Mouse (Mus musculus) lung, embryonic 16.5 days (tissue): ENCODE results near the gene Cort. TPM values are rescaled to one million over a fixed set of nuclear protein-coding genes. Genes with fewer than 3 reads are reported as not detected.
"Not testable (repeated sequence)": the region's sequence is repeated elsewhere in the genome, so short reads cannot be mapped to it uniquely, and the experiment has no call there.

Source experiments
- ATAC-seq: fragments of 200-750 bp; cut with Nextera tagmentation; 2 replicates; pipeline ENCODE4 v1.8.0; 2017; ENCODE audit warnings: low read depth, mild to moderate bottlenecking, moderate library complexity
- H3K27ac ChIP-seq: fragments of 300-500 bp; sonication (generic); 2 replicates; pipeline ENCODE4 v1.5.1; 2014; ENCODE audit warnings: mild to moderate bottlenecking, control low read depth, low read length
- H3K27me3 ChIP-seq: fragments of 300-500 bp; sonication (generic); 2 replicates; pipeline ENCODE4 v1.6.1; 2014; ENCODE audit warnings: low read depth, low read length, mixed read lengths; ENCODE audit not compliant: control insufficient read depth, insufficient read depth
- H3K36me3 ChIP-seq: fragments of 300-500 bp; sonication (generic); 2 replicates; pipeline ENCODE4 v1.6.1; 2014; ENCODE audit warnings: low read length; ENCODE audit not compliant: control insufficient read depth, insufficient read depth
- H3K4me1 ChIP-seq: fragments of 300-500 bp; sonication (generic); replicated peaks from 2 replicates; pipeline ENCODE4 v1.6.1; 2014; ENCODE audit warnings: low read length, mixed read lengths; ENCODE audit not compliant: control insufficient read depth, insufficient read depth
- H3K4me2 ChIP-seq: fragments of 300-500 bp; sonication (generic); 2 replicates; pipeline ENCODE4 v1.6.1; 2014; ENCODE audit warnings: low read depth, low read length, control low read depth
- H3K4me3 ChIP-seq: fragments of 300-500 bp; sonication (generic); 2 replicates; pipeline ENCODE4 v1.5.1; 2014; ENCODE audit warnings: mild to moderate bottlenecking, low read length, control low read depth
- H3K9ac ChIP-seq: fragments of 300-500 bp; sonication (generic); 2 replicates; pipeline ENCODE4 v1.6.1; 2014; ENCODE audit warnings: low read length, control low read depth
- H3K9me3 ChIP-seq: fragments of 300-500 bp; sonication (generic); 2 replicates; pipeline ENCODE4 v1.6.1; 2016; ENCODE audit warnings: low read length; ENCODE audit not compliant: control insufficient read depth
- WGBS: fragments of 180-500 bp; shearing (Covaris S2); extraction: QIAGEN DNeasy Blood & Tissue Kit; methylation state at CpG from one replicate; pipeline ENCODE4 v1.1.7; 2014; 5-methylcytosine and 5-hydroxymethylcytosine counted together
- polyA plus RNA-seq: library from polyadenylated mRNA; unstranded; fragments of >200 nt; fragmentation: Nextera tagmentation; extraction: Ambion mirVana; gene quantifications from 2 replicates; pipeline ENCODE4 v1.2.1, GENCODE M21; 2015

Gene Cort
- polyA plus RNA-seq, 1 experiment from 2014 or later = not detected

DNA sequence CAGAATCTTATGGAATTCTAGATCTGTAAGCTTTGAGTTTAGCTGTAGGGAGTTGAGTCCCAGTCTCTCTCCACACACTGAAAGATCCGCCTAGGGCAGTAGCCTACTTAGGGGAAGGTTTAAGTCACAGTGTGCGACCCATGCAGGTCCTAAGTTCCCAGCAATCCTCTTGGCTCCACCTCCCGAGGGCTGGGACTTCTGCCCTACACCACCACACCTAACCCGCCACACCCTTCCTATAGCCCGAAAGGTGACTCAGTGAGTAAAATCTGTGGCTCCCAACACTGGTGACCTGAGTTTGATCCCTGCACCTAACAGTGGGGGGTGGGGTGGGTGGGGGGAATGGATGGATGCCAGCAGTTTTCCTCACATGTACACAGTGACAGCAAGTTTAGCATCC lies 3.1 kb downstream of the Cort start:
- Histone ChIP-seq H3K27ac (no peak overlapping the region), H3K4me3 (no peak overlapping the region), H3K4me2 (no peak overlapping the region), H3K27me3 (no peaks in the 10 kb centered on the region), H3K4me1 (no peaks in the 10 kb centered on the region), H3K9ac (no peak overlapping the region), H3K36me3 (peaks cover under 1% of the 10 kb centered on the region; the same call in 1 of the 2 replicates), H3K9me3 (no peaks in the 10 kb centered on the region)
- no peak for ATAC-seq
- 67% methylated on average over 5 of the region's 5 CpGs for WGBS

DNA sequence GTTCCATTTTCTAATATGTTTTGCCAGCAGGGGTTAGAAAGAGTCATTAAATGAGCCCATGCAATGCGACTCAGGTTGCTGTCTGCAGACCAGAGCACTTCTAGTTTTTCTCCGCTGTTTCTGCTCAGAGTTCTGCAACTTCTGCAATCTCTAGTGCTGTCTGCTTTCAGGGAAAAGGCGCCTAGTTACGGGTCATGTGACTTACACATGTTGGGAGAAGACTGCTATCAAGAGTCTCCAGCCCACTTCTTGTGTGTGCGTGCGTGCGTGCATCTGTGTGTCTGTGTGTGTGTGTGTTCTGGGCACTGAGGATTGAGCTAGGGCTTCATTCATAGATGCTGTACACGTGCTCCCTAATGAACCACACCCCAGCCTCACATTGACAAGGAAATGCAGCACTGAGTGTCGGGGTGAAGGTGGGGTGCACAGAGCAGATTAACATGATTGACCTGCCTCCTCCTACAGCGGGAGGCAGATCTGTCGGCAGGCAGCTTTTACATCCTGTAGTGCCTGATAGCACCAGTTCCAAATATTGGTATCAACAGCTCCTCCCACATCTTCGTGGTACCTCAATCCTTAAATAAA lies 6.5 kb downstream of the Cort start:
- not testable (repeated sequence) for H3K4me3 ChIP-seq, H3K9ac ChIP-seq, H3K4me2 ChIP-seq, H3K27ac ChIP-seq, H3K36me3 ChIP-seq, H3K27me3 ChIP-seq, H3K9me3 ChIP-seq, H3K4me1 ChIP-seq, ATAC-seq
- 72% methylated on average over 12 of the region's 12 CpGs for WGBS

DNA sequence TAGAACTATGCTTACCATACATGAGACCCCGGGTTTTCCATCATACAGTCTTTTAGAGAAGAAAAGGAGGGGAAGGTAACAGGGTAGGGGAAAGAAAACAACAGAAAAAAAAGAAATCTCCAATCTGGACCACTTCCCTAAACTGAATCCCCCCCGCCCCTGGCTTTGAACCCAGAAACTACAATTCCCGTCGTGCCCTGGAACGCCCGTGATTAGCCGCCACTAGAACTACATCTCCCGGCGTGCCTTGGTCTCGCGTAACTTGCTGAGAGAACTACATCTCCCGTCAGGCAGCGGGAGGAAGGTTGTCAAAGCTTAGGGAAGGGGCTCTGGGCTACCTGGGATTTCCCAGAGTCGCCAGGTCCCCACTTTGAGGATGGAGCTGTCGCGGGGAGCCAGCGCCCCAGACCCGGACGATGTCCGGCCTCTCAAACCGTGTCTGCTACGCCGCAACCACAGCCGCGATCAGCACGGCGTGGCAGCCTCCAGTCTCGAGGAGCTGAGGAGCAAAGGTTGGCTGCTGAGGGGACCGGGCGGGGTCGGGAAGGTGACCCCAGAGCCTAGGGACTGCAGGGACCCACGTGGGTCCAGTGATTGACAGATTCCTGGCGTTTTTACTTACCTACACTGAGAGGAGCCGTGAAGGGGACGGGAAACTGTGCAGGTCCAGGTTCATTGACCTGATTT lies 22.5 kb downstream of the Cort start, which contains the start of gene Dffa:
Gene Dffa, plus strand, starts transcription at position 272 of the 687 bp plus-strand sequence.
- WGBS = under 1% methylated on average over 35 of the region's 35 CpGs
- H3K36me3 ChIP-seq = peaks cover 5% of the 10 kb centered on the region
- peaks cover 9% of the 10 kb centered on the region for H3K4me1 ChIP-seq
- peak within 1 kb of the TSS; percentile 98 for H3K4me3 ChIP-seq
- H3K27ac ChIP-seq = no peak within 1 kb of the TSS
- peak within 1 kb of the TSS; percentile 85 for H3K9ac ChIP-seq
- H3K27me3 ChIP-seq = no peaks in the 10 kb centered on the region
- no peaks in the 10 kb centered on the region for H3K9me3 ChIP-seq
- ATAC-seq = peak; percentile 85
- H3K4me2 ChIP-seq = peak within 1 kb of the TSS; percentile 94

DNA sequence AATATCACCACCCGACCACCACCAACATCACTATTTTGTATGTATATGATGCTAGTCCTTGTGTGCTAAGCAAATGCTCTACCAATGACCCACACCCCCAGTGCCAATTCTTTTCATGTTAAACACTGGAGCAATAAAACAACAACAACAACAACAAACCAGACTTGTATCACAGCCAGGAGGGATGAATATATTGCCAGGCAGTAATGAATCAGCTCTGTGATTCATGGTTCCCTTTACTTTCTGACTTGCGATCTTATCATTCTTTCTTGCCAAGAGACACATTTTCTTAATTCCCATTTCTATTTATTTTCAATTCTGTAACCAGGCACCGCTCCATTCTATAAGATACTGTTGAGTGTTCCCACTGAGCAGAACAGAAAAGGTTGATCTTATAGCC lies 25.1 kb downstream of the Cort start:
- no peaks in the 10 kb centered on the region for H3K27me3 ChIP-seq
- no peak overlapping the region for H3K27ac ChIP-seq
- peaks cover 21% of the 10 kb centered on the region for H3K4me1 ChIP-seq
- H3K4me2 ChIP-seq = no peak overlapping the region
- no peaks in the 10 kb centered on the region for H3K9me3 ChIP-seq
- WGBS = 81% methylated on average over 3 of the region's 3 CpGs
- no peaks in the 10 kb centered on the region; the same call in 1 of the 2 replicates for H3K36me3 ChIP-seq
- no peak overlapping the region for H3K9ac ChIP-seq
- no peak for ATAC-seq
- H3K4me3 ChIP-seq = no peak overlapping the region

DNA sequence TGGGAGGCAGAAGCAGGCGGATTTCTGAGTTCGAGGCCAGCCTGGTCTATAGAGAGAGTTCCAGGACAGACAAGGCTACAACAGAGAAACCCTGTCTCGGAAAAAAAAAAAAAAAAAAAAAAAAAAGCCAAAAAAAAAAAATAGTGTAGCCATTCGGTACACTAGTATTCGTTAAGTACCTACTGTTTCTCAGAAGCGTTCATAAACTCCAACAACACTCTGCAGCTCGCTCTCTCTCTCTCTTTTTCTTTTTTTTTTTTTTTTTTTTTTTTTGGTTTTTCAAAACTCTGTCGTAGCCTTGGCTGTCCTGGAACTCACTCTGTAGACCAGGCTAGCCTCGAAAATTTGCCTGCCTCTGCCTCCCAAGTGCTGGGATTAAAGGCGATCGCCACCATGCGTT lies 26.1 kb downstream of the Cort start:
- not testable (repeated sequence) for H3K27me3 ChIP-seq, H3K9ac ChIP-seq, H3K4me3 ChIP-seq, H3K36me3 ChIP-seq, H3K4me2 ChIP-seq, ATAC-seq, H3K9me3 ChIP-seq, H3K27ac ChIP-seq
- peaks cover 21% of the 10 kb centered on the region for H3K4me1 ChIP-seq
- WGBS = 86% methylated on average over 12 of the region's 12 CpGs

DNA sequence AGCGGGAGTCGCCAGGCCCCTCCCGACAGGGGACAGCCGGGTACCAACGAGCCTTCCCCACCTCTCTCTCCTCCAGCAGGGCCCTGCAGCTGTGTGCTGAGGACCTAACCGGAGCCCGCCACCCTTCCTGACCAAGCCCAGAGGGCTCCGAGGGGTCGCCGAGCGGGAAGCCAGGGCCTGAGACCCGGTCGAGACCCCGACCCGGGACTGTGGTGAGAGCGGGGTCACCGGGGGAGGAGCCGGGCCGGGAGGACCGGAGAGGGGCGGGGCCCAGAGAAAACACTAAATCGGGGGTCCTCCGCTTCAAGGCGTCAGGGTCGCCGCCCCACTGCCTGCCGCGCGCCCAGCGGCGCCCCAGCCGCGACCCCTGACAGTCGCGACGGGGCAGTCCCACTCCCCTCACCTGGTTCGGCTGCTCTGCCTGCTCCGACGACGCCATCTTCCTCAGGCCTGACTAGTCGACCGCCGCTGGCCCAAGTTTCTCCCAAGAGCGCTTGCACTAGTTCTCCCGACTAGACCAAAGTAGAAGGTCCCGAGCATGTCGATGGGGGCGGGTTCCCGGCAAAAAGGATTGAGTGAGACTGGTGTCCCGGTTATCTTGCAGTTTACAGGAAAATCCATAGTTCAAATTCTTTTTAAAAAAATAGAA lies 27.1 kb downstream of the Cort start, which contains the start of gene Pex14:
Gene Pex14, minus strand, starts transcription at position 508 of the 649 bp plus-strand sequence.
- peak within 1 kb of the TSS; percentile 96 for H3K4me2 ChIP-seq
- H3K36me3 ChIP-seq = no peaks in the 10 kb centered on the region
- H3K9me3 ChIP-seq = no peaks in the 10 kb centered on the region
- H3K27me3 ChIP-seq = no peaks in the 10 kb centered on the region
- ATAC-seq = peak; percentile 79
- peaks cover 15% of the 10 kb centered on the region for H3K4me1 ChIP-seq
- peak within 1 kb of the TSS; percentile 94 for H3K9ac ChIP-seq
- H3K27ac ChIP-seq = peak within 1 kb of the TSS; percentile 30; the same call in 1 of the 2 replicates
- H3K4me3 ChIP-seq = peak within 1 kb of the TSS; percentile 100
- under 1% methylated on average over 49 of the region's 50 CpGs for WGBS

DNA sequence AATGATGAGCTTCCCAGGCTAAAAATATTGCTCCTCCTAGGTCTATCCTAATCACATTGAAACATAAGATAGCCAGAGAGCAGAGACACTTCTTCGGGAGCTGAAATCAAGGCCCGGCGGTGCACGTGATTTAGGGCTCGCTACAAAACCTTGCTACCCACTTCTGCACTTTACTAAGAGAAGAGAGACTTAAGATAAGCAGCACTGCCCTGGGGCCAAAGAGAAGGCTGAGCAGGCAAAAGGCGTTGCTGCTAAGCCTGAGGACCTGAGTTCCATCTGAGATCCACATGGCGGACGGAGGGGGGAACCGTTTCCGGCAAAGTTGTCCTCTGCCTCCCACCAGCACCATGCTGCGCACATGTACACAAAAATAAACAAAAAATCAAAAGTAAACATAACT lies 28.0 kb downstream of the Cort start:
- H3K4me2 ChIP-seq = peak overlapping the region; percentile 96
- no peaks in the 10 kb centered on the region for H3K36me3 ChIP-seq
- peak overlapping the region; percentile 100 for H3K4me3 ChIP-seq
- WGBS = 7% methylated on average over 11 of the region's 11 CpGs
- H3K27ac ChIP-seq = 0 out of 2 replicates have a peak overlapping the region, but pooled peaks have one; percentile 30
- no peak for ATAC-seq
- H3K9ac ChIP-seq = peak overlapping the region; percentile 94
- no peaks in the 10 kb centered on the region for H3K9me3 ChIP-seq
- peaks cover 14% of the 10 kb centered on the region for H3K4me1 ChIP-seq
- no peaks in the 10 kb centered on the region for H3K27me3 ChIP-seq

DNA sequence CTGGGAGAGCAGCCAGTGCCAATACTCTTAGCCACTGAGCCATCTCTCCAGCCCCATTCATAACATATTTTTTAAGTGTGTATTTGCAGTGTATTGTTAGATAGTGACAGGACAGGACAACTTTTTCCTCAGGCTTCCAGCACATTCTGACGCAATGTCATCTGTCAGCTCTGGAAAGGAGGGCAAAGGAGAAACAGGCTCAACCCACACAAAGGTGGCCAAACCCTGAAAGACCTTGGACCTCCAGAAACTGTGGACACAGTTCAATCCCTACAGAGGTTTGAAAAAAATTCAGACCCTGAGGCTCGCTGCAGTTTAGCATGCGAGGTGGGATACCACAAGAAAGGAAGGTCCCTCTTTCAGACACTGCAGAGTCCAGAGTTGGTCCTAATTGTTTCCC lies 28.6 kb downstream of the Cort start:
- peaks cover under 1% of the 10 kb centered on the region; the same call in 1 of the 2 replicates for H3K36me3 ChIP-seq
- peak overlapping the region; percentile 96; the same call in 1 of the 2 replicates for H3K4me2 ChIP-seq
- peak overlapping the region; percentile 100 for H3K4me3 ChIP-seq
- peaks cover 14% of the 10 kb centered on the region for H3K4me1 ChIP-seq
- H3K9ac ChIP-seq = peak overlapping the region; percentile 28; the same call in 1 of the 2 replicates
- no peaks in the 10 kb centered on the region for H3K27me3 ChIP-seq
- H3K9me3 ChIP-seq = no peaks in the 10 kb centered on the region
- H3K27ac ChIP-seq = no peak overlapping the region; the same call in 1 of the 2 replicates
- WGBS = 78% methylated on average over 3 of the region's 3 CpGs
- no peak for ATAC-seq

DNA sequence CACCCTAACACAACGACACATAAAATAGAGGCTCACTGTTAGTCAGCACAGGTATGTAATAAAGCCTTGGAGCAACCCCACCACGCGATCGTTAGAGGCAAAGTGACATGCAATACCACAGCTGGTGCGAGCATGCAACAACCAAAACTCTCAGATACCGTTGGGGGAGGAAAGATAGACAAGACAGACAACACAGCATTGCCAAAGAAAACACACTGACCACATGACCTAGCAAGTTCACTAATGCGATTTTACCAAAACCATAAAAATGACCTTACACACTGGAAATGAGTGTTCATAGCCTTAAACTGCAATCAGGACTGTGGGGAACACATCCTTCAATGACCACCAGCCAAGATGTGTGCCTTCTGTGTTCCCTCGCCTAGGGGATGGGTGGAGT lies 35.2 kb downstream of the Cort start:
- WGBS = 78% methylated on average over 8 of the region's 8 CpGs
- no peak for ATAC-seq
- H3K4me1 ChIP-seq = no peaks in the 10 kb centered on the region

More for the DNA sequence above, 35.2 kb downstream of the Cort start:
- H3K4me2 ChIP-seq = no peak overlapping the region
- H3K9me3 ChIP-seq = no peaks in the 10 kb centered on the region
- H3K9ac ChIP-seq = no peak overlapping the region
- H3K4me3 ChIP-seq = no peak overlapping the region
- peaks cover 4% of the 10 kb centered on the region; the same call in 1 of the 2 replicates for H3K36me3 ChIP-seq
- no peaks in the 10 kb centered on the region for H3K27me3 ChIP-seq
- H3K27ac ChIP-seq = no peak overlapping the region
